Mouse (Mus musculus): ENCODE measurements around the gene Cideb. TPM values are rescaled to one million over a fixed set of nuclear protein-coding genes. Genes with fewer than 3 reads are reported as not detected.
A peak's percentile ranks its signal among the peaks of the same experiment; 100 is the strongest.

The Cideb gene
- total and polyA plus RNA-seq, 3 experiments: 0.53 to 2.4 TPM; not detected in 1

GRCm38 (mm10) chr14:55716271-55716670 lies 42.0 kb downstream of the Cideb start:
- Histone ChIP-seq H3K27ac (ENCODE audit: control insufficient read depth, low read depth, low read length) (no peak overlapping the region), H3K9me3 (replicated peaks; ENCODE audit: insufficient read depth, low read length) (no peaks in the 10 kb centered on the region), H3K9ac (ENCODE audit: control insufficient read depth, low read depth, low read length, poor library complexity, severe bottlenecking) (no peak overlapping the region), H3K4me3 (ENCODE audit: control insufficient read depth in 1 of 2, insufficient read depth in 1 of 2, low read depth in 2 of 2, low read length in 2 of 2) (no peak overlapping the region), H3K4me1 (ENCODE audit: control insufficient read depth in 1 of 2, insufficient read depth in 2 of 2, low read length in 2 of 2) (peaks cover 4 to 5% of the 10 kb centered on the region in 2 experiments), H3K36me3 (ENCODE audit: control insufficient read depth in 1 of 2, insufficient read depth in 2 of 2, low read length in 2 of 2) (peaks cover 0 to 6% of the 10 kb centered on the region in 2 experiments; a peak in 1 of 4 replicates), H3K79me2 (ENCODE audit: control insufficient read depth, insufficient read depth, low read length, poor library complexity) (no peaks in the 10 kb centered on the region), H3K27me3 (ENCODE audit: control insufficient read depth in 1 of 2, insufficient read depth in 2 of 2, low read length in 2 of 2) (no peaks in the 10 kb centered on the region)
- no peak for DNase-seq (ENCODE audit: low read depth, low spot score)
- TF ChIP-seq SMC3 (IDR thresholded peaks at IDR 0.05; ENCODE audit: low read depth, low read length) (no peak), TAL1 (IDR thresholded peaks at IDR 0.05; ENCODE audit: low read length) (no peak), ETS1 (IDR thresholded peaks at IDR 0.05; ENCODE audit: low read depth, low read length) (no peak), MEF2A (IDR thresholded peaks at IDR 0.05; ENCODE audit: extremely low read depth, insufficient replicate concordance, low read depth, low read length, poor library complexity, severe bottlenecking) (no peak)

GRCm38 (mm10) chr14:55714893-55715292 lies 43.4 kb downstream of the Cideb start:
- peaks cover 4 to 5% of the 10 kb centered on the region in 2 experiments for H3K4me1 ChIP-seq (ENCODE audit: control insufficient read depth in 1 of 2, insufficient read depth in 2 of 2, low read length in 2 of 2)

GRCm38 (mm10) chr14:55713729-55714122 lies 44.5 kb downstream of the Cideb start, which contains the start of gene Tgm1:
Gene Tgm1, minus strand, starts transcription at chr14:55713926.
- DNase-seq (ENCODE audit: low read depth, low spot score): no peak
- Histone ChIP-seq H3K27ac (ENCODE audit: control insufficient read depth, low read depth, low read length) (no peak within 1 kb of the TSS), H3K4me1 (ENCODE audit: control insufficient read depth in 1 of 2, insufficient read depth in 2 of 2, low read length in 2 of 2) (peaks cover 4 to 5% of the 10 kb centered on the region in 2 experiments), H3K4me3 (ENCODE audit: control insufficient read depth in 1 of 2, insufficient read depth in 1 of 2, low read depth in 2 of 2, low read length in 2 of 2) (peak within 1 kb of the TSS; percentile 61 to 65), H3K9me3 (replicated peaks; ENCODE audit: insufficient read depth, low read length) (no peaks in the 10 kb centered on the region), H3K79me2 (ENCODE audit: control insufficient read depth, insufficient read depth, low read length, poor library complexity) (no peaks in the 10 kb centered on the region), H3K36me3 (ENCODE audit: control insufficient read depth in 1 of 2, insufficient read depth in 2 of 2, low read length in 2 of 2) (peaks cover 0 to 6% of the 10 kb centered on the region in 2 experiments; a peak in 1 of 4 replicates), H3K9ac (ENCODE audit: control insufficient read depth, low read depth, low read length, poor library complexity, severe bottlenecking) (peak within 1 kb of the TSS; percentile 69), H3K27me3 (ENCODE audit: control insufficient read depth in 1 of 2, insufficient read depth in 2 of 2, low read length in 2 of 2) (no peaks in the 10 kb centered on the region)
- TF ChIP-seq E2F4 (IDR thresholded peaks at IDR 0.05; ENCODE audit: borderline replicate concordance, low read depth, low read length) (no peak), JUND (IDR thresholded peaks at IDR 0.05; ENCODE audit: low read depth, low read length) (no peak), MAFK (IDR thresholded peaks at IDR 0.05; ENCODE audit: borderline replicate concordance, low read depth, low read length) (no peak), TBP (IDR thresholded peaks at IDR 0.05; ENCODE audit: low read depth, low read length) (no peak), ZKSCAN1 (IDR thresholded peaks at IDR 0.05; ENCODE audit: low read depth, low read length) (no peak), POLR2AphosphoS5 (IDR thresholded peaks at IDR 0.05; ENCODE audit: borderline replicate concordance, low read depth, low read length) (no peak), MYC (IDR thresholded peaks at IDR 0.05; ENCODE audit: low read depth, low read length) (no peak), ETS1 (IDR thresholded peaks at IDR 0.05; ENCODE audit: low read depth, low read length) (no peak), KAT2A (conservative IDR thresholded peaks at IDR 0.05; ENCODE audit: low read depth, low read length) (no peak), SMC3 (IDR thresholded peaks at IDR 0.05; ENCODE audit: low read depth, low read length) (no peak), RCOR1 (IDR thresholded peaks at IDR 0.05; ENCODE audit: low read depth, low read length) (no peak), ZNF384 (IDR thresholded peaks at IDR 0.05; ENCODE audit: low read depth, low read length) (no peak), NRF1 (IDR thresholded peaks at IDR 0.05; ENCODE audit: insufficient read depth, low read depth, low read length, poor library complexity, severe bottlenecking) (no peak), MAX (IDR thresholded peaks at IDR 0.05; ENCODE audit: low read length) (no peak)

More at GRCm38 (mm10) chr14:55714893-55715292, 43.4 kb downstream of the Cideb start:
- TF ChIP-seq USF1 (IDR thresholded peaks at IDR 0.05; ENCODE audit: low read depth, low read length): peak; percentile 67
- no peak for TF ChIP-seq ZMIZ1 (IDR thresholded peaks at IDR 0.05; ENCODE audit: low read depth, low read length)
- TF ChIP-seq MAX (IDR thresholded peaks at IDR 0.05; ENCODE audit: low read length): peak; percentile 65
- TF ChIP-seq MXI1 (IDR thresholded peaks at IDR 0.05; ENCODE audit: low read depth, low read length): peak; percentile 87
- H3K79me2 ChIP-seq (ENCODE audit: control insufficient read depth, insufficient read depth, low read length, poor library complexity): no peaks in the 10 kb centered on the region
- H3K27ac ChIP-seq (ENCODE audit: control insufficient read depth, low read depth, low read length): no peak overlapping the region
- peaks cover 0 to 6% of the 10 kb centered on the region in 2 experiments; a peak in 1 of 4 replicates for H3K36me3 ChIP-seq (ENCODE audit: control insufficient read depth in 1 of 2, insufficient read depth in 2 of 2, low read length in 2 of 2)
- H3K9me3 ChIP-seq (replicated peaks; ENCODE audit: insufficient read depth, low read length): no peaks in the 10 kb centered on the region
- H3K9ac ChIP-seq (ENCODE audit: control insufficient read depth, low read depth, low read length, poor library complexity, severe bottlenecking): no peak overlapping the region
- H3K27me3 ChIP-seq (ENCODE audit: control insufficient read depth in 1 of 2, insufficient read depth in 2 of 2, low read length in 2 of 2): no peaks in the 10 kb centered on the region
- no peak overlapping the region for H3K4me3 ChIP-seq (ENCODE audit: control insufficient read depth in 1 of 2, insufficient read depth in 1 of 2, low read depth in 2 of 2, low read length in 2 of 2)
- DNase-seq (ENCODE audit: low read depth, low spot score): peak; percentile 56
